Mouse (Mus musculus): ENCODE measurements around the gene Rpl31. TPM values are rescaled to one million over a fixed set of nuclear protein-coding genes. Genes with fewer than 3 reads are reported as not detected.

The Rpl31 gene
- total RNA-seq, 2 experiments from 2014 or later, result 480 to 482 TPM

DNA sequence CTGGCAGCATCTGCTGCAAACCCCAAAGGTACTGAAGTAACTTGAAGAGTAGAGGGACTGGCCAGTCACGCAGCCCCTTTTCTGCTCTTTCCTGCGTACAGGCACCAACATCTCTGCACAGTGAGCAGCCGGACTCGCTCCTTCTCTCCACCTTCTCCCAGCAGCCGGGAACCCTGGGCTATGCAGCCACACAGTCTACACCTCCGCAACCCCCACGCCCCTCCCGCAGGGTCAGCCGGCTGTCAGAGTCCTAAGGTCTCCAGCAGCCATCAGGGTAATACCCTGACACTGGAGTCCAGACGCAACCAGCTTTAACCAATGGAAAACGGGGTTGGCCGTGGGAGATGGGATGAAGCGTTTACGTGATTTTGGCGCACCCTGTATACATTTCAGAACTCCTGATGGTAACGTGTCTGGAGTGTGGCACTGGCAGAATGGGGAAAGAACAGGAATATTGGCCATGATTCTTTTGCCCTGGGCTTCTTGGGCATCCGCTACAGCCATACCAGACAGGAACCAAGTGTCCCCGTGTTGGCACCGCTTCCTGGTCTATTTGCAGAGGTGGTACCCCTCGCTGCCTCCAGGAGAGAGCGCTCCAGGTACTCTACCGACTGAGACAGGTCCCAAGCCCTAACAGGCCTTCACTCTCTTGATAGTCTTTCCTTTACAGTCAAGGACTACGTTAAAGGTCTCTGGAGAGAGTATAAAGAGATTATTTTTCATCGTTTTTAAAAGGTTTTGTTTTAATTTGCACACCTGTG, 5.7 kb upstream of the Rpl31 start:
- intact Hi-C loops (cut with DNase I), result no loop called here
- DNase-seq (ENCODE audit: low spot score in 2 of 2), result no peak

DNA sequence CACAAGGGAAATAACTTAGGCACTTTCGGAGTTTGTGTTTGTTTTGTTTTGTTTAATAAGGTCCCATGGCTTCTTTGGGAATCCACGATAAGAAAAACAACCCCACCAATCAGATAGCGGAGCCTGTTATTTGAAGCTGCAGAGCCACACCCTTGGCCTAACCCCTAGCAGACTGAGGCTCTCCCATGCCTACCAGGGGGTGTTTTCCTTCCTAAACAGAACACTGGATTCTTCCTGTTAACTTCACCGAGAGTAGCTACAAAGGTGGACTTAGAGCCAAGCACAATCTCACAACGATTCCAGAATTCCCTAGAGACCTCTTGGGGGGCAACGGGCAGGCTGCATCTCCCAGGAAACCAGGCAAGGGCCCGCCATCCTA, 5.1 kb upstream of the Rpl31 start:
- intact Hi-C loops (cut with DNase I), result no loop called here
- DNase-seq (ENCODE audit: low spot score in 2 of 2), result no peak

DNA sequence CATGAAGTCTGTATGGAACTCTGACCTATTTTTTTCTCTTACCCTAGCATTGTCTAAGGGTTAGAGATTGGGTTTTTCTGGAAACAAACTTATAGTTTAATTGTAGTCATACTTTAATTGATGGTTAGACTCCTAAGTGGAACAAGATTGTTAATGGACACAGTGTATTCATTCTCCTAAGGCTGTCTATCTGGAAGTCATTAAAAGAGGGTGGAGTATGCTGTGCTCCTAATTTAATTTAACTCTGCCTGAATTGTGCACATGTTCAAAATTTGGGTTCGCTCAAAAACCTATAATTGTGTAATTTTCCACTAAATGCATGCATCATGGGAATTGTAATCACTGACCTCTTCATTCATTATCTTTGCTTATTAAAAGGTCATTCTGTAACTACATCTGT, 2.1 kb upstream of the Rpl31 start:
- intact Hi-C loops (cut with DNase I), result loop anchor here (5.0 kb wide), 1 partner anchor 363 kb away; no protein-coding TSS in a partner anchor
- no peak for DNase-seq (ENCODE audit: low spot score in 2 of 2)

DNA sequence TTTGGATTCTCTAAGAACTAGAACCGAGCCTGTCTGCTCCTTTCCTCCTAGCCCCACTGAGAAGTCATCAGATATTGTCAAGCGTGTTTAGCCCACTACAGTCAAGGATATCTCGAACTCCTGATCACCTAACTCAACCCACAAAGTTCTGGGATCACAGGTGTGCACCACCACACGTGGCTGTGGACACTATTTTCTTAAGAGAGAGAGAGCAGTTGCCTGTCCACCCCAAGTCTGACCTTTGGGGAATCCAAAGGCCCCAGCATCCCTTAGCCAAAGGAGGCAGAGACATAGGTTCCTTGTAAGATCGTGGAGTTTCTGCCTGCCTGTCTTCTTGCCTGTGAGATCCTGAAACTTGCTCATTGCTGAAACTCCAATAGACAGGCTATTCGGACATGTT, 597 bp upstream of the Rpl31 start:
- intact Hi-C loops (cut with DNase I), result loop anchor here (5.0 kb wide), 1 partner anchor 365 kb away; no protein-coding TSS in a partner anchor
- DNase-seq (ENCODE audit: low spot score in 2 of 2), result no peak

DNA sequence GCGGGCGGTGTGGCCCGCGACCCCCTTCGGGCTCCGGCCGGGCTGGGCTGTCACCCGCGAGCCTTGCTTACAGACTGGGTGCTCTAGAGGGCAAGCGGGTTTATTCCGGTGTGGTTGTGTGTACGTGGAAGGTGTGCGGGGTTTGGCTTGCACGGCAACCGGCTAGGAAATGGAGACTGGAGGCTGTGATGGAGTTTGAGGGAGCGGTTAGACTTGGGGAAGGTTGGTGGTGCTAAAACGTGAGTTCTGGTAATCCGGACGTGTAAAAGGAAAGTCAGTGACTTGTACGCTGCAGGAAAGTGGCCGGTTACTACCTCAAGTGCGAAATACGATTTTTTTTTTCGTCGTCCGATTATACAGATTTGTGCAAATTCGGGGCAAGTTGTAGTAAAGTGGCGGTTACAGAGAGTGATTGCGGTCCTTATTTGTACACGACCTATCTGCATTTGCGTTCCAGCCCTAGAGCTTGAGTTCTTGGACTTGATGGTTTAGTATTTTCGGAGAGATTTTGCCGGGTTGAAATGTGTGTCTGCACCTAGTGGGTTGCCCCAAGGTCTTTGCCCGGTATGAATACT, 712 bp downstream of the Rpl31 start:
- intact Hi-C loops (cut with DNase I), result loop anchor here (5.0 kb wide), 1 partner anchor 366 kb away; no protein-coding TSS in a partner anchor
- DNase-seq (ENCODE audit: low spot score in 2 of 2), result no peak

DNA sequence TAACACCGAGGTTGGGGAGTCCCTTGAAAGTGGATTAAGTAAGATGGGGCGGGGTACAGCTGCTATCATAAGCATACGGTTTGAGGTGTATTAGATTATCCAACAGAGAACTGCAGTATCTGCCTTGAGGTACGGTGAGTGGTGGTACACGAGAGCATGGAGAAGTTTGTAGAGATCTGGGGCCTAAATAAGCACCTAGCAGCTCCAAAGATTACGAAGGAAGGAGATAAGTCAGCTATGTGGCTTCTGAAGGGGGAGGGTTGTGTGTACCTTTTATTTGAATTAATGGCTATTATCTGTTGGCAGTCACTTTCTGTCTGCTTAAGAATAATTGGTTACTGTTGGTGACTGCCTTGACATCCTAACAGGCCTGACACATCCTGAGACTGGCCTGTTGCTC, 2.8 kb downstream of the Rpl31 start:
- DNase-seq (ENCODE audit: low spot score in 2 of 2), result no peak
- intact Hi-C loops (cut with DNase I), result no loop called here

GRCm38 (mm10) chr1:39372220-39372843, 4.7 kb downstream of the Rpl31 start:
- intact Hi-C loops (cut with DNase I), result no loop called here
- no peak for DNase-seq (ENCODE audit: low spot score in 2 of 2)

- no peak for DNase-seq (ENCODE audit: low spot score in 2 of 2)
- intact Hi-C loops (cut with DNase I), result no loop called here
Observed at GRCm38 (mm10) chr1:39373378-39373777, 5.7 kb downstream of the Rpl31 start.

GRCm38 (mm10) chr1:39374231-39374809, 6.7 kb downstream of the Rpl31 start:
- DNase-seq (ENCODE audit: low spot score in 2 of 2), result no peak
- intact Hi-C loops (cut with DNase I), result no loop called here

GRCm38 (mm10) chr1:39376121-39376520, 8.5 kb downstream of the Rpl31 start:
- DNase-seq (ENCODE audit: low spot score in 2 of 2), result no peak
- intact Hi-C loops (cut with DNase I), result no loop called here

- intact Hi-C loops (cut with DNase I), result no loop called here
- DNase-seq (ENCODE audit: low spot score in 2 of 2), result no peak
Observed at GRCm38 (mm10) chr1:39376726-39377240, 9.1 kb downstream of the Rpl31 start.

GRCm38 (mm10) chr1:39378540-39378939, 10.9 kb downstream of the Rpl31 start:
- intact Hi-C loops (cut with DNase I), result no loop called here
- no peak for DNase-seq (ENCODE audit: low spot score in 2 of 2)

GRCm38 (mm10) chr1:39379021-39379420, 11.4 kb downstream of the Rpl31 start:
- intact Hi-C loops (cut with DNase I), result no loop called here
- no peak for DNase-seq (ENCODE audit: low spot score in 2 of 2)

DNA sequence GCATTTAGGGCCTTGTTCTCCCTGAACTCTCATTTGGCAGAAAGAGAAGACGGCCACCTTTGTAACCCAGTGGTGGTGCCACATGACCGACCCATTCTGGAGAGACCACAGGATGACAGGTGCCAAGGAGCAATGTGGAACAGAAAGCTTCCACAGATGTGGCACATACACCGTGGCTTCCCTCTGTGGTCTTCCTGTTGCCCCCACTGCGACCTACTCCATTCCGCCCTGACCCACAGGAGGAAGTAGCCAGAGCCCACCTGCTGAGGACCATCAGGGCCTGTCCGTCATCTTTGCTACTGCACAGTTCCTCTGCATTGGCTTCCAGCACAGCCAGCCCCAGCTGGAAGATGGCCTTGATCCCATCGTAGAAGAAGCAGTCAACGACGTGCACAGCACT, 13.4 kb downstream of the Rpl31 start:
- intact Hi-C loops (cut with DNase I), result no loop called here
- no peak for DNase-seq (ENCODE audit: low spot score in 2 of 2)

GRCm38 (mm10) chr1:39384914-39385313, 17.3 kb downstream of the Rpl31 start:
- intact Hi-C loops (cut with DNase I), result no loop called here
- no peak for DNase-seq (ENCODE audit: low spot score in 2 of 2)

GRCm38 (mm10) chr1:39386456-39386855, 18.8 kb downstream of the Rpl31 start:
- intact Hi-C loops (cut with DNase I), result no loop called here
- no peak for DNase-seq (ENCODE audit: low spot score in 2 of 2)

- intact Hi-C loops (cut with DNase I), result no loop called here
- DNase-seq (ENCODE audit: low spot score in 2 of 2), result no peak
Observed at GRCm38 (mm10) chr1:39387497-39387896, 19.9 kb downstream of the Rpl31 start.

DNA sequence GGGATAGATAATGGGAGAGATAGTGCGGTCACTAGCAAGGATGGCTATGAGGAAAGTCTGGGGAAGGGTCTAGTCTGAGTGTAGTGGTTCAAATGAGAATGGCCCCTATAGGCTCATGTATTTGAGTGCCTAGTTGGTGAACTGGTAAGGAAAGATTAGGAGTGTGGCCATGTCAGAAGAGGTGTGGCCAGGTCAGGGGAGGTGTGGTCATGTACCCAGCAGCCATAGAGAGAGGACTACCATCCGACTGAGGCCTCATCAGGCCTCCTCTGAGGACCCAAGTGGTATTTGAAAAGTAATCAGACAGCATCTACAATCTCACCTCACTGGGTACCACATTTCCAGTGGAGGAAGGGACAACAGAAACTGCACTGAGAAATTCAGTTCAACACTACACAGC, 20.5 kb downstream of the Rpl31 start:
- intact Hi-C loops (cut with DNase I), result no loop called here
- DNase-seq (ENCODE audit: low spot score in 2 of 2), result no peak

DNA sequence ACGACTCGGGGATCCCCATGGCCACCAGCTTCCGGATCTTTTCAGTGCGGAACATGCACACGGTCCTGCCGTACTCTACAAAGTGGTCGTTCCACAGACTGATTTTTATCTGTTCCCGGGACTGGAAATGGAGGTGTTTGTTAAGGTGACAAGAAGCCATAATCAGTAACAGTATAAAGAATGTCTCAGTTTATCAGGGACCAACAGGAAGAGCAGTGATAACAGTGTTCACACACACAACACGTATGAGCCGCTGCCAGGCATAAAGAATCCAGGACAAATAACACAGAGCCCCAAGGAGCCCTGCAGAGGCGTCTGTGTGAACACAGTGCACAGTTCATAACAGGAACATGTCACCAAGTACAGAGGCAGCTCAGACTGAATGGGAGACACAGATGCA, 21.7 kb downstream of the Rpl31 start:
- no peak for DNase-seq (ENCODE audit: low spot score in 2 of 2)
- intact Hi-C loops (cut with DNase I), result no loop called here

DNA sequence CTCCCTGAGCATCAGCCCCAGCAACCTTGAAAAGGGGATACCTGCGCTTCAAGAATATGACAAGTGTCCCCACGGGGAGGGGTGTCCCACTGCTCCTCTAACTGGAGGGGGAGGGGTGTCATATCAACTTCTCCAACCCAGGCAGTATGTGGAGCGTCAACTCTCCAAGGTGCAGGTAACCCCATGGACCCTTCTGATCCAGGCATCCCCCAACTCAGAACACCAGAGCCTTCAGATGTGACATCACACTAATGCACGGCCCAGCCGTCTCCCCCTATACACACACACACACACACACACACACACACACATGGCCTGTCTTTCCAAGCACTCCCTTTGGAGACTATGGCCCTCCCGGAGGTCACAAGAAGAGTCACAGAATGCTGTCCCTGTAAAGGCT, 24.0 kb downstream of the Rpl31 start:
- no peak for DNase-seq (ENCODE audit: low spot score in 2 of 2)
- intact Hi-C loops (cut with DNase I), result loop anchor here (2.0 to 5.0 kb wide), 2 partner anchors 111 to 131 kb away; no protein-coding TSS in a partner anchor
